Mouse (Mus musculus): ENCODE results near the gene Ccdc57. TPM values are rescaled to one million over a fixed set of nuclear protein-coding genes. Genes with fewer than 3 reads are reported as not detected.

Ccdc57 gene
- polyA plus RNA-seq, 2 experiments, result 1.3 to 1.4 TPM

DNA sequence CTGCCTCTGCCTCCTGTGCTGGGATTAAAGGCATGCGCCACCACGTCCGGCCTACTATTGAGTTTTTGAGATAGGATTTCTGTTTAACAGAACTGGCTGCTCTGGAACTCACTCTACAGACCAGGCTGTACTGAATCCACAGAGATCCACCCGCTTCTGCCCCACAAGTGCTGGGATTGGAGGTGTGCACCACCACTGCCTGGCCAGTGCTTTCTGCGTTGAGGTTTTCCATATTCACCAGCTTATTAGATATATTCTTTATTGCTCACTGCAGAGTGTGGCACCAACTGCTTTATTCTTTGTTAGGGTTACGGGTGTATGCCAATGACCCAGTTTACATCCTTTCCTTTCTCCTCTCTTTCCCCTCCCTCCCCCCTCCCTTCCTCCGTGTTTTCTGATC lies 128.4 kb downstream of the Ccdc57 start:
- Histone ChIP-seq H3K9me3 (ENCODE audit: control insufficient read depth, low read length) (no peaks in the 10 kb centered on the region), H3K4me3 (ENCODE audit: insufficient read depth in 1 of 2, low read depth in 2 of 2, low read length in 2 of 2) (no peak overlapping the region), H3K9ac (replicated peaks) (no peak overlapping the region), H3K36me3 (replicated peaks; ENCODE audit: control insufficient read depth, insufficient read depth, low read depth) (peaks cover 21% of the 10 kb centered on the region), H3K27ac (no peak overlapping the region), H3K27me3 (ENCODE audit: control insufficient read depth, insufficient read depth, low read length) (no peaks in the 10 kb centered on the region), H3K4me2 (ENCODE audit: low read depth) (no peak overlapping the region), H3K4me1 (replicated peaks; ENCODE audit: control insufficient read depth in 2 of 2, insufficient read depth in 2 of 2, low read length in 1 of 2) (no peaks in the 10 kb centered on the region)
- TF ChIP-seq CTCF (IDR thresholded peaks at IDR 0.05; ENCODE audit: low read depth) (no peak), EP300 (IDR thresholded peaks at IDR 0.05; ENCODE audit: low read depth) (no peak)
- DNase-seq (ENCODE audit: low read depth in 3 of 3, low spot score in 3 of 3), result no peak
- no peak for ATAC-seq (ENCODE audit: insufficient read depth)
- 66% methylated on average over 7 of the region's 7 CpGs for whole genome bisulfite sequencing (ENCODE audit: insufficient replicate concordance)

DNA sequence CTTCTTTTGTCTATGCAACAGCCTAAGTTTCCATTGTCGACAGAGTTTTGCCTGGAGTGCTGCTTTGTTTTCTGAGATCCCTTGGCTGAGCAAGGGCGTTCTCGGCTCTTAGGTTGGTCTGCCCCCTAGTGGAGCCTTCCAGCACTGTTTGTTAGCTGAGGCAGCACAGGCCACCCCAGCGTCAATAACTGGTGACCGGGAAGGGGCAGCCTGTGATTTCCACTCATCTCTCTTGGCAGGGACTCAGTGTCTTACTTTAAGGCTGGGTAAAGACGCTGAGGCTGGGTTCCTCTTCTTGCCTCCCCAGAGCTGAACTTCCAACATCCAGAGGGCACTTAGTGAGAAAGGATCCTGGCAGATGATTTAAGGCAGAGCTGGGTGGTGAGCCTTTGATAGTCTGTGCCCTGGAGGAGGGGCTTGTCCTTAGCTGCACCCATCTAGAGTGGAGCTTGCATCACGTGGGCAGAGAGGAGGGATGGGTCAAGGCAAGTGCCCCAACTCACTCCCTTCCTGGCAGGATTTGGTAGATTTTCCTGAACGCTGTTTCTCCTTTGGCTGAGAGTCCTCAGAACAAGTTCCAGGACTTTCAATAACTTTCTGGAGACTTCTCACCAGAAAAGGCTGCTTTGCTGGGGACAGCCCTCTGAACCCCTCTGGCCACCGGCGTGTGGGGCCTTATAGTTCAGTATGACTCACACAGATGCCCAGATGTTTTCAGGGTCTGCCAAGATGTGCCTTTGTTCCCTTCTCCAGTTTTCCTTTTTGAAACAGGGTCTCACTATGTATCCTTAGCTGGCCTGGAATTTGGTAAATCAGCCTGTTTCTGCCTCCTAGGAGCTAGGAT lies 132.4 kb downstream of the Ccdc57 start:
- 13% methylated on average over 10 of the region's 10 CpGs for WGBS (ENCODE audit: insufficient replicate concordance)
- peak; percentile 94 for TF ChIP-seq CTCF (IDR thresholded peaks at IDR 0.05; ENCODE audit: low read depth)
- no peak for TF ChIP-seq EP300 (IDR thresholded peaks at IDR 0.05; ENCODE audit: low read depth)
- Histone ChIP-seq H3K36me3 (replicated peaks; ENCODE audit: control insufficient read depth, insufficient read depth, low read depth) (no peaks in the 10 kb centered on the region), H3K9me3 (ENCODE audit: control insufficient read depth, low read length) (no peaks in the 10 kb centered on the region), H3K9ac (replicated peaks) (no peak overlapping the region), H3K4me2 (ENCODE audit: low read depth) (no peak overlapping the region), H3K4me1 (replicated peaks; ENCODE audit: control insufficient read depth in 2 of 2, insufficient read depth in 2 of 2, low read length in 1 of 2) (peaks cover 0 to 5% of the 10 kb centered on the region in 2 experiments; a peak in 3 of 4 replicates), H3K27me3 (ENCODE audit: control insufficient read depth, insufficient read depth, low read length) (no peaks in the 10 kb centered on the region), H3K27ac (no peak overlapping the region), H3K4me3 (ENCODE audit: insufficient read depth in 1 of 2, low read depth in 2 of 2, low read length in 2 of 2) (no peak overlapping the region)
- ATAC-seq (ENCODE audit: insufficient read depth) (peak; percentile 14; the same call in 1 of the 2 replicates), DNase-seq (ENCODE audit: low read depth in 3 of 3, low spot score in 3 of 3) (peak; percentile 58 to 65 (median 60))

DNA sequence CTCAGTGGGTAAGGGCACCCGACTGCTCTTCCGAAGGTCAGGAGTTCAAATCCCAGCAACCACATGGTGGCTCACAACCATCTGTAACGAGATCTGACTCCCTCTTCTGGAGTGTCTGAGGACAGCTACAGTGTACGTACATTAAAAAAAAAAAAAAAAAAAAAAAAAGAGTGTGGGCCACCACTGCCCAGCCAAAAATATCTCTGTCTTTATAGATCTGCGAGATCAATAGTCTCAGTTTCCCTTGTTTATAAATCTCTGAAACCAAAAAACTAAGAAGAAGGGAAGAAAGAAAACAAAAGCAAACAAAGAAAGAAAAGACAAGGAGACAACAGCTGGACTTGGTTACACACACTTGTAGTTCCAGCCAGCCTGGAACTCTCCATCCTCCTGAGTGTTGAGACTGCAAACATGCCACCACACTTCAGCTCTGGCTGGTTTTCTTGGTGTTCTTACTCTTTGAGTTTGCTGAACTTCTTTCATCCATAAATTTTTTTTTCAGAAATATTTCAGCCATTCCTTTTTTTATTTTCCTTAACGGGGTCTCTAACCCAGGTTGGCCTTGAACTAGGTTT lies 133.3 kb downstream of the Ccdc57 start:
- no peak overlapping the region for H3K4me3 ChIP-seq (ENCODE audit: insufficient read depth in 1 of 2, low read depth in 2 of 2, low read length in 2 of 2)
- TF ChIP-seq EP300 (IDR thresholded peaks at IDR 0.05; ENCODE audit: low read depth) (no peak), CTCF (IDR thresholded peaks at IDR 0.05; ENCODE audit: low read depth) (no peak)
- peaks cover 0 to 10% of the 10 kb centered on the region in 2 experiments; a peak in 3 of 4 replicates for H3K4me1 ChIP-seq (replicated peaks; ENCODE audit: control insufficient read depth in 2 of 2, insufficient read depth in 2 of 2, low read length in 1 of 2)
- no peaks in the 10 kb centered on the region for H3K27me3 ChIP-seq (ENCODE audit: control insufficient read depth, insufficient read depth, low read length)
- H3K9ac ChIP-seq (replicated peaks), result no peak overlapping the region
- WGBS (ENCODE audit: insufficient replicate concordance), result 40% methylated on average over 6 of the region's 6 CpGs
- no peaks in the 10 kb centered on the region; the same call in 1 of the 2 replicates for H3K36me3 ChIP-seq (replicated peaks; ENCODE audit: control insufficient read depth, insufficient read depth, low read depth)
- no peak overlapping the region for H3K4me2 ChIP-seq (ENCODE audit: low read depth)
- ATAC-seq (ENCODE audit: insufficient read depth) (no peak), DNase-seq (ENCODE audit: low read depth in 3 of 3, low spot score in 3 of 3) (no peak)
- no peak overlapping the region for H3K27ac ChIP-seq
- H3K9me3 ChIP-seq (ENCODE audit: control insufficient read depth, low read length), result no peaks in the 10 kb centered on the region

DNA sequence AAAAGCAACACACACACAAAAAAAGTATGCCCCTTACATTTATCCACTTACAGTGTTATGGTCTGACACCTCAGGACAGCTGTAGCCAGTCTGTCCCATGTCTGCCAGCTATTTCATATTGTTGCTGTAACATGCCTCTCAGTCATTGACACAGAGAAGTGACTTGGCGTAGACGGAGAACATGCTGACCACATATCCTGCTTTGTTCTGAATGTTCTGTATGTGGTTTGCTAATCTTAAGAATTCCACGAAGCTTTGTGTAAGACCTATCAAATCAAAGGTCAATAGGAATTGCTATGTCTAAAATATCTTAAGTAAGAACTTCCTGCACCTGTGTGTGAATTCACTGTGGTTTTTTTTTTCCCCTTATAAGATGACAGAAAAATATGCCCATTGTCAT lies 134.4 kb downstream of the Ccdc57 start:
- Histone ChIP-seq H3K36me3 (replicated peaks; ENCODE audit: control insufficient read depth, insufficient read depth, low read depth) (no peaks in the 10 kb centered on the region; the same call in 1 of the 2 replicates), H3K4me1 (replicated peaks; ENCODE audit: control insufficient read depth in 2 of 2, insufficient read depth in 2 of 2, low read length in 1 of 2) (peaks cover 0 to 10% of the 10 kb centered on the region in 2 experiments; a peak in 3 of 4 replicates), H3K4me2 (ENCODE audit: low read depth) (no peak overlapping the region), H3K9me3 (ENCODE audit: control insufficient read depth, low read length) (no peaks in the 10 kb centered on the region), H3K4me3 (ENCODE audit: insufficient read depth in 1 of 2, low read depth in 2 of 2, low read length in 2 of 2) (no peak overlapping the region), H3K9ac (replicated peaks) (no peak overlapping the region), H3K27ac (no peak overlapping the region), H3K27me3 (ENCODE audit: control insufficient read depth, insufficient read depth, low read length) (no peaks in the 10 kb centered on the region)
- no peak for ATAC-seq (ENCODE audit: insufficient read depth)
- DNase-seq (ENCODE audit: low read depth in 3 of 3, low spot score in 3 of 3), result no peak
- WGBS (ENCODE audit: insufficient replicate concordance), result 31% methylated on average over 3 of the region's 3 CpGs
- no peak for TF ChIP-seq EP300 (IDR thresholded peaks at IDR 0.05; ENCODE audit: low read depth)

DNA sequence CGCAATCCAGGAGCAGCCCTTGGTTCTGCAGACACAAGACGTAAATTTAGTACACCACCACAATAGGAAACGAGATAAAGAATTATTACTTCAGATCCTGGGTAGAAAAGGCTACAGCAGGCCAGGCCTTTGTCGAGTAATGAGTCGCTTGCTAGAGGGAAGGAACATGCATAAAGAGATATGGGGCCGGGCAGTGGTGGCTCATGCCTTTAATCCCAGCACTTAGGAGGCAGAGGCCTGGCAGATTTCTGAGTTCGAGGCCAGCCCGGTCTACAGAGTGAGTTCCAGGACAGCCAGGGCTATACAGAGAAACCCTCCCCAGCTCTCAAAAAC lies 136.1 kb downstream of the Ccdc57 start:
- H3K9ac ChIP-seq (replicated peaks), result peak overlapping the region; percentile 89

More for the DNA sequence above, 136.1 kb downstream of the Ccdc57 start:
- WGBS (ENCODE audit: insufficient replicate concordance), result 25% methylated on average over 8 of the region's 8 CpGs
- Histone ChIP-seq H3K27ac (peak overlapping the region; percentile 3), H3K36me3 (replicated peaks; ENCODE audit: control insufficient read depth, insufficient read depth, low read depth) (peaks cover 10% of the 10 kb centered on the region), H3K4me2 (ENCODE audit: low read depth) (peak overlapping the region; percentile 85), H3K4me3 (ENCODE audit: insufficient read depth in 1 of 2, low read depth in 2 of 2, low read length in 2 of 2) (peak overlapping the region; percentile 50 to 85), H3K9me3 (ENCODE audit: control insufficient read depth, low read length) (no peaks in the 10 kb centered on the region), H3K27me3 (ENCODE audit: control insufficient read depth, insufficient read depth, low read length) (no peaks in the 10 kb centered on the region), H3K4me1 (replicated peaks; ENCODE audit: control insufficient read depth in 2 of 2, insufficient read depth in 2 of 2, low read length in 1 of 2) (peaks cover 0 to 10% of the 10 kb centered on the region in 2 experiments; a peak in 3 of 4 replicates)
- ATAC-seq (ENCODE audit: insufficient read depth) (peak; percentile 24), DNase-seq (ENCODE audit: low read depth in 3 of 3, low spot score in 3 of 3) (no peak)
- TF ChIP-seq CTCF (IDR thresholded peaks at IDR 0.05; ENCODE audit: low read depth) (no peak), EP300 (IDR thresholded peaks at IDR 0.05; ENCODE audit: low read depth) (no peak)
